Mouse (Mus musculus) adrenal gland, postnatal 10 days (tissue): Measurements from ENCODE around the gene Cct8l1. TPM values are rescaled to one million over a fixed set of nuclear protein-coding genes. Genes with fewer than 3 reads are reported as not detected.

Experiments used
- DNase-seq: peaks from one replicate; pipeline ENCODE4 v3.0.0; 2021; ENCODE audit warnings: mixed read lengths
- total RNA-seq, 2 experiments: library from RNA; stranded (reverse); gene quantifications; 2 replicates each; pipeline ENCODE4 v1.2.3; 2021

The Cct8l1 gene
- total RNA-seq, 2 experiments from 2014 or later: not detected

GRCm38 (mm10) chr5:25530629-25531028, 14.8 kb downstream of the Cct8l1 start:
- no peak for DNase-seq

DNA sequence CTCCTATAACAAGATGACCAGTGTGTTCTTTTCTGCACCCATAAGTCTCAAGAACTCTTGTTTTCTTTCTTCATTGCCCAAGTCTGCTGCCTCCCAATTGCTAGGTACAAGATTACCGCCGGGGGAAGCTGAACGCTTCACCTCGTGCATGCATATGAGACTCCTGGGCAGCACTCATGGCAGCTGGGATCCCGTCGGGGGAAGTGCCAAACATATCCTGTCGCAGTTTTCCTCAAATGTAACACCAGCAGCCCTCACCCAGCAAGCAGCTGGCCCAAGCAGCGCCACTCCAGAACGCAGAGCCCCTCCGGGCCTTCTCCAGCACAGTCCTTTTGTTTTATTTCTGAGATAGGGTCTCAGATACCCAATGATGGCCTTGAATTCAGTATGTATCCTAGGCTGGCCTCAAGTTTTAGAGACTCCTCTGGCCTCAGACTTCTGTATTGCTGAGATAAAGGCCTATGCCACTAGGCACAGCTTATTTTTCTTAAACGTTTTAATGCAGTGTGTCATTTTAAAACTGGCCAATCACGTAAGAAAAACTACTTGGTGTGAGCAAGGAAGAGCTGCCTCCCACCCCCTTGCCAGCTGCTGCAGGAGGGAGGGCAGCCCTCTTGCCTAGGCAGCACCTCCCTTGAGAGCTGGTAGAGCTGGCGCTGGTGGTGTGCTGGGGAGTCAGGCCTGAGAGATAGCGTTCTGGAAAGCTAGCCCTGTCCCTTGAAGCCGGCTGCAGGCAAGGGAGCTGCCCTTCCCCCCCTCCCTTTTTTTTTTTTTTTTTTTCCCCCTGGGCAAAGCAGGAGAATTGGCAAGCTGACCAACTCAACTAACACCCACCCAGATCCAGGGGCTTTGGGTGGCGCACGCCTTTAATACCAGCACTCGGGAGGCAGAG, 16.6 kb downstream of the Cct8l1 start:
- DNase-seq: peak; percentile 61

- DNase-seq: no peak
Observed at GRCm38 (mm10) chr5:25533298-25533697, 17.4 kb downstream of the Cct8l1 start.

DNA sequence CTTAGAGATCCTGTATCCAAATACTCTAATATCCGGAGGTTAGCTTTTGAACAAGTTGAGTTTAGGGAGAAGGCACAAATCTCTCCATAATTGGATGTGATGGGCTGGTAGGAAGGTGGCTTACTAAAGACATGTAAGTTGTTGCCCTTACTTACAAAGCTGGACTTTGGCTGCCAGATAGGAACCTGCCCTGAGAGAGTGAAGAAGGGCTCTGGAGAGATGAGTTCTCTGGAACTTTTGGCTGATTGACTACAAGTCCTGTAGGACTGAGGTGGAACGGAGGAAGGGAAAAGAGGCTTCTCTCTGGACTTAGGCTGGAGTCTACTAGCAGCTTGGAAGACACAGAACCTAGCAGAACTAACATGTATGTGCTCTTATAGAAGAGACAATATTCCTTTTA, 19.7 kb downstream of the Cct8l1 start:
- no peak for DNase-seq

DNA sequence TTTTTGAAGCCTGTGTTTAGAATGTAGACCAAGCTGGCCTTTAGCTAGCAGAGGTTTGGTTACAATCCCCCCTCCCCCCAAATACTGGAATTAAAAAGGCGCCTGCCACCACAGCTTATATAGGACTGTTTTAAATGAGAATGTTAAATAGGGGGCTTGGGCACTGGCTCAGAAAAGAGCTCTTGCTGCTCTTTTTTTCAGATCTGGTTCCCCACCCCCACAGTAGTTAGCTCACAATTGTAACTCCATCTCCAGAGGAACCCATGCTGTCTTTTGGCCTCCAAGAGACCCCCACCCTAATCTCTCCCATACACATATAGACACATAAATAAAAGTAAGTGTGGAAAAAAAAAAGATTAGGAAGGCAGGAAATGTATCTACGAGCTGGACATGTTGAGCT, 20.6 kb downstream of the Cct8l1 start:
- DNase-seq: no peak

DNA sequence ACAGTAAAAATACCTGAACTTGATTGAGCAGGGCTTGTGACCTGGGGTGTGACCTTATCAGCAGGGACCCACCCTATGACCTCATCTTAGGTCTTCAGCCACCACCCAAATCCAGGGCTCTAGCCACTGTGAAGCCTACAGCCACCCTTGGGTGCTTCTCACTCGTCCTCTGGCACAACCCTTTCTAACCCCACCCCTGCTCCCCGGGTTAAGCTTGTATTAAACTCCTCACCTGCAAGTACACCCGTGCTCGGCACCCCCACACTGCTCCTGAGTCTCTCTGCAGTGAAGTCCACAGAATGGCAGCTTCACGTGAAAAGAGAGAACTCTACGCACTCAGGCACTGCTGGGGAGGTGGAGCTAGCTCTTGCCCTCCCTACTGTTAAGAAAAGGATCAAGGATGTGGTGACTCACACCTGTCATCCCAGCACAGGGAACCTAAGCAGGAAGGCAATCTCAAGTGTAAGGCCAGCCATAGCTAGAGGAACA, 21.1 kb downstream of the Cct8l1 start:
- DNase-seq: no peak

GRCm38 (mm10) chr5:25540412-25540811, 24.5 kb downstream of the Cct8l1 start:
- DNase-seq: no peak

GRCm38 (mm10) chr5:25540921-25541320, 25.1 kb downstream of the Cct8l1 start:
- no peak for DNase-seq

DNA sequence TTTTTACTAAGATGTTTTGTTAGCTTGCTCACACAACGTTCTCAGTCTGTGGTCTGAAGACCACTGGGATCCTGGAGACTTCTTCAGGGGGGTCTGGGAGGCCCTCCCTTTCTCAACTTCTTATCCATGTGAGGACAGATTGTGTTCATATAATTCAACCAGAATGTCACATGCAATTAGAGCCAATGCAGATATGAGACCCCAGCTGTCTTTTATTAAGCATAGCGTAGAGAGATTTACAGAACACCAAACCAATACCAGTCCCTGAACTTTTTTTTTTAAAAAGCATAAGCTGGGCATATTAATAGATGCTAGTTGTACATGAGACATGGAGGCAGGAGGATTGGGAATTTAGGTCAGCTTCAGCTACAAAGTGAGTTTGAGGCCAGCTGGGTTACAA, 25.8 kb downstream of the Cct8l1 start:
- no peak for DNase-seq

GRCm38 (mm10) chr5:25544061-25544460, 28.2 kb downstream of the Cct8l1 start:
- peak; percentile 59 for DNase-seq

GRCm38 (mm10) chr5:25544566-25544965, 28.7 kb downstream of the Cct8l1 start:
- DNase-seq: peak; percentile 29

DNA sequence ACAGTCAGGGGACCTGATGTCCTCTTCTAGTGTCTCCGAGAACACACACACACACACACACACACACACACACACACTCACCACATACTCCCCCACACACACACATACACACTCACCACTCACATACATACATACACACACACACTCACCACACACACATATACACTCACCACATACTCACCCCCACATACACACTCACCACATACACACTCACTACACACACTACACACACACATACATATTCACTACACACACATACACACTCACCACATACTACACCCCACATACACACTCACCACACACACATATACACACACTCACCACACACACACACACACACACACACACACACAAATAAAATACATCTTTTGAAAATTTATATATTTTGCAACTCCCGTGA, 31.0 kb downstream of the Cct8l1 start:
- DNase-seq: no peak

DNA sequence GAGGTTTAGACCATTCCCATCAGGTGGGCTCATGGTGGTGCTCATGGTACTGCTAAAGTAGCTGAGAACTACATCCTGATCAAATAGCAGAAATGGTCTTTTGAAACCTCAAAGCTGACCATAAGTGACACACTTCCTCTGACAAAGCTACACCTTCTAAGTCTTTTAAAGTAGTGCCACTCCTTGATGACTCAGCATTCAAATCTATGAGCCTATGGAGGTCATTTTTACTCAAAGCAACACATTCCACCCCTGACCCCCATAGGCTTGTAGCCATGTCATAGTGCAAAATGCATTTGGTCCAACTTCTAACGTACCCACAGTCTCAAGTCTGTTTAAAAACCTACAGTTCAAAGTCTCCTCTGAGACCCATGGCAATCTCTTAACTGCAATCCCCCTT, 35.0 kb downstream of the Cct8l1 start:
- DNase-seq: no peak

DNA sequence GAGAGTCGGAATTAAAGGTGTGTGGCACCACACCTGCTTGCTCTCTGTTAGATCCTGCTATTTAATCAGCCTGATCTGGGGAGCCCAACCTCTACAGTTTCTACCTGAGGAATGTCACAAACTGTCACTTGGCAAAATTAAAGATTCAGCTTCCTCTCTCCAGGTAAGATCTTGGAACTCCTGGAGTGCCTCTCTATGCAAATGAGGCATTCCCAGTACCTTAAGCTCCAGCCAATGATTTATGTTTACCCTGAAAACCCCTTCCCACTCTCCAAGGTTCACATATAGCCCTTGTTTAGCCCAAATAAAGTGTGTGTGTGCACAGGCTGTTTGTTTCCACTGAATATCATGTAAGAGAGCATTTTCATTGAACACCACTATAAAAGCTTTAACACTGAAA, 38.3 kb downstream of the Cct8l1 start:
- no peak for DNase-seq

- DNase-seq: no peak
Observed at GRCm38 (mm10) chr5:25554689-25555088, 38.8 kb downstream of the Cct8l1 start.

- no peak for DNase-seq
Observed at GRCm38 (mm10) chr5:25555684-25556083, 39.8 kb downstream of the Cct8l1 start.

GRCm38 (mm10) chr5:25556363-25556762, 40.5 kb downstream of the Cct8l1 start:
- DNase-seq: no peak

Other genes starting within 250 kb of the Cct8l1 start
- gene Kmt2c, start 17.3 kb upstream of the Cct8l1 start, total RNA-seq: 10 to 100 TPM; 40.3 to 58.9 TPM
- gene Xrcc2, start 189.8 kb downstream of the Cct8l1 start, total RNA-seq: 1 to 10 TPM; 5.1 to 7.5 TPM
- gene Actr3b, start 243.9 kb downstream of the Cct8l1 start, total RNA-seq: 1 to 10 TPM; 7.2 to 7.7 TPM